Mouse (Mus musculus): ENCODE measurements around the gene Usp35. TPM values are rescaled to one million over a fixed set of nuclear protein-coding genes. Genes with fewer than 3 reads are reported as not detected.

Usp35 gene
- 5.0 and 5.4 TPM in 2 replicates for polyA plus RNA-seq (2011; ENCODE audit: insufficient read length, low read depth, missing spikeins)

DNA sequence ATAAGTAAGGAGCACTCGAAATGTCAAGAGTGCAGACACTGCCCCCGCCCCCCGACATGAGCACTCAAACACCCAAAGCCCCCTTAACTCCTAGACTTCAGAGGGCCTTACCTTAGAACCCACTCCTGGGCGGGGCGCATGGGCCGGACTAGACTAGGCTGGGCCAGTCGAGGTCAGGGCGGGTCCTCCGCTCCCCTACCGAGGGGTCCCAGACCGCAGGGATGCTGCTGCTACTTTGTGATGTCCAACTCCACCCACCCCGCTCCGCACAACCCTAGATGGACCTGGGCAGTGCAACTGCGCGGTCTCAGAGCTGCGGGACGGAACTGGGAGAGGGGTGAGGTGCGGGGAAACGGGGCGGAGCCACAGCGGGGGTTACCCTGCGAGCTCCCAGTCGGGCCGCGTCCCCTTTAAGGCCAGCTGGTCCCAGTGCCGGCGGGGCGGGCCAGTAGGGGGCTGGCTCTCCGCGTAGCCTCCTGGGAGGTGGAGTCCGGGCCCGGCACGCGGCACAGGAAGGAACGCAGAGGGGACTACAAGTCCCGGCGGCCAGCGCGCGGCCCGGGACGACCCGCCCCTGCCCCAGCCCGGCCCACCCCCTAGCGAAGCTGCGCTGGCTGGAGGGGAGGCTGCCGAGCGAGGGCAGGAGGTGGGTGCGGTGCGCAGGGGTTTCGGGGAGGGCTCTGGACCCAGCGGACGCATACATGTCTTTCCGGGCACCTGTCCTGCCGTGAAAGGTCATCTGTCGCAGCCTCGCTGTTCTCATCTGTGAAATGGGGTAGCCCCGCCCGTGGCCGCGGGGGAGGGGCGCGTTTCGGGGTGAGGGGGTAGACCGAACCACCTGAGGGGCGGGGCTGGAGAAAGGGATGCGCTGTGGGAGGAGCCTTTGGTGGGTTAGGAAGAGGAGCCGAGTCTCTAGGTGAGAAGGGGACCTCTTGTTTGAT is at the start of gene Usp35, which contains the start of gene Kctd21:
TSS of gene Usp35 (minus strand) at position 295 of the 941 bp plus-strand sequence.
TSS of gene Kctd21 (plus strand) at position 602 of the 941 bp plus-strand sequence.
- TF ChIP-seq POLR2A (IDR thresholded peaks at IDR 0.05; ENCODE audit: low read depth, low read length): peak; percentile 61
- no peak for TF ChIP-seq CTCF (IDR thresholded peaks at IDR 0.05; ENCODE audit: borderline replicate concordance, insufficient read depth, low read length)
- Histone ChIP-seq H3K4me1 (ENCODE audit: control insufficient read depth, insufficient read depth, low read length) (no peaks in the 10 kb centered on the region), H3K27ac (ENCODE audit: insufficient read depth, low read length) (no peak within 1 kb of the TSS)

DNA sequence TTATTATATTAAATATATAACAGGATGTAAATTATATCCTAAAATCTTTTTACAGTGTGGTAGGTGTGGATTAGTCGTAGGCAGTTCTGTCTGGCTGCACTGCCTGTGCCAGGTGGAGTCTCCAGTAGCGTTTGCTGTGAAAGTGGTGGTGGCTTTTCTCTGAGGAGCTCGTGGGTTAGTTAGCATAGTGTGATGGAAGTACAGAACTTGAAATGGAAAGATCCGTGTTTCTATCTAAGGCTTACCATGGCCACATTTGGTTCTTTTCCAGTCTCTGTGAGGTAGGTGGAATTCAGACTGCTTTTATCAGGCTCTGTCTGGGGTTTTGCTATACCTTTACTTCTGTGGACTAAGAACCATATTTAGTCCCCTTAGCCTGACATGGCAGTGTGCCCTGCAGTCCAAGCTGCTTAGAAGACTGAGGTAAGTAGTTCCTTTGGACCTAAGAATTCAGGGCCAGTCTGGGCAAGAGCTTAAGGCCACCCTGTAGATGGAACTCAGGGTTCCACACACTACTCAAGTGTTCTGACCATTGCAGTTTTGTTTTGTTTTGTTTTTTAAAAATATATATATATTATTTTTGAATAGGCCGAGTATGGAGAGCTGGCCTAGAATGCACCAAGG is 48.8 kb upstream of the Usp35 start:
- no peaks in the 10 kb centered on the region for H3K4me1 ChIP-seq (ENCODE audit: control insufficient read depth, insufficient read depth, low read length)
- TF ChIP-seq CTCF (IDR thresholded peaks at IDR 0.05; ENCODE audit: borderline replicate concordance, insufficient read depth, low read length): no peak
- no peak for TF ChIP-seq POLR2A (IDR thresholded peaks at IDR 0.05; ENCODE audit: low read depth, low read length)
- no peak overlapping the region for H3K27ac ChIP-seq (ENCODE audit: insufficient read depth, low read length)
- no peak overlapping the region for H3K4me3 ChIP-seq (ENCODE audit: insufficient read depth, low read length)

More for the DNA sequence above, at the start of gene Usp35, which contains the start of gene Kctd21:
- peak within 1 kb of the TSS; percentile 83 for H3K4me3 ChIP-seq (ENCODE audit: insufficient read depth, low read length)

DNA sequence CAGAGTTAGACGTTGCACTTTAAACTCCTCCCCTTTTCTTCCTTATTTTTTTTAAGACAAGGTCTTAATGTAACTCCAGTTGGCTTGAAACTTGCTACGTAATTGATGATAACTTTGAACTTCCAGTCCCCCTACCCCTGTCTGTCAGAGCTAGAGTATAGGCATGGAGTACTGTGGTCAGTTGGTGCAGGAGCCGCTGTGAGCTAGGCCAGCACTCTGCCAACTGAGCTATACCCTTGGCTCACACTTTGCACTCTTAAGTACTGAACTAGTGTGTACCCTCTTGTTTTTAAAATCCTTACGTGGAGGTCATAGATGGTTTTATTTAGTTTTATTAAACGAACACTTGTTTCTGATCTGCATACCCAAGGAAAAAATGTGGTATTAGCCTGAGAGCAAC is 47.5 kb upstream of the Usp35 start:
- no peak for TF ChIP-seq POLR2A (IDR thresholded peaks at IDR 0.05; ENCODE audit: low read depth, low read length)
- TF ChIP-seq CTCF (IDR thresholded peaks at IDR 0.05; ENCODE audit: borderline replicate concordance, insufficient read depth, low read length): no peak
- no peak overlapping the region for H3K4me3 ChIP-seq (ENCODE audit: insufficient read depth, low read length)
- no peak overlapping the region for H3K27ac ChIP-seq (ENCODE audit: insufficient read depth, low read length)
- H3K4me1 ChIP-seq (ENCODE audit: control insufficient read depth, insufficient read depth, low read length): no peaks in the 10 kb centered on the region

DNA sequence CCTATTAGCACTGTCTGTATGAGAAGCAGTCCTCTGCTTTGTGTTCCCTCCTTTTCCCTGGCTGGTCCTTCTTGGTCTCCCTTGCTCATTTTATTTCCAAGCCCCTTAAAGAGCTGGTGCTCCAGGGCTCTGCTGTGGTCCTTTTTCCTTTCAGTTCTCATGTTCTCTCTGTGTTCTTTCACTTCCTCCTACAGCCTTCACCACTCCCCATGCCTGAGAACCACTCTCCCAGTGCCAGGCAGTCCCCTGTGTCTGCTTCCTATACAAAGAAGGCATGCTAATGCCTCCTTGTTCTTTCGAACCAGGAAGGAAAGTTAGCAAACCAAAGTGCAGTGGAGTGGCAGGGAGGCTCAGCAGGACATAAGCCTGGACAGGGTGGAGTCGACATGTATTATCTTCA is 44.1 kb upstream of the Usp35 start:
- no peak overlapping the region for H3K27ac ChIP-seq (ENCODE audit: insufficient read depth, low read length)
- H3K4me3 ChIP-seq (ENCODE audit: insufficient read depth, low read length): no peak overlapping the region
- peaks cover 2% of the 10 kb centered on the region; the same call in 1 of the 2 replicates for H3K4me1 ChIP-seq (ENCODE audit: control insufficient read depth, insufficient read depth, low read length)
- TF ChIP-seq POLR2A (IDR thresholded peaks at IDR 0.05; ENCODE audit: low read depth, low read length) (no peak), CTCF (IDR thresholded peaks at IDR 0.05; ENCODE audit: borderline replicate concordance, insufficient read depth, low read length) (no peak)

DNA sequence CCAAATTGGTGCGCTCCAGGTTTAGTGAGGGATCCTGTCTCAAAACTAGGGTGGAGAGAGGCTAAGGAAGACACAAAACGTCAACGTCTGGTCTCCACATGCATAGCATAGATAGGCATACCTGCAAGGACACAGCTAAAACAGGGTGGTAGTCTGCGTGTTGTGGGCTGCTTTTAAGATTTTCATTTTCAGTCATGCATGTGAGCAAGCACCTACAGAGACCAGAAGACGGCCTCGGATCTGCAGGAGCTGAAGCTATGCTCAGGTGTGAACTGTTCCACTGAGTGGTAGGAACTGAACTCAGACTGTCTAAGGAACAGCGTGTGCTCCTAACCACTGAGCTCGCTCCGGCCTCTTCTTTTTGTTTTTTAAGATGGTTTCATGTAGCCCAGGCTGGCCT is 43.3 kb upstream of the Usp35 start:
- no peak overlapping the region for H3K27ac ChIP-seq (ENCODE audit: insufficient read depth, low read length)
- peaks cover 4% of the 10 kb centered on the region; the same call in 1 of the 2 replicates for H3K4me1 ChIP-seq (ENCODE audit: control insufficient read depth, insufficient read depth, low read length)
- no peak for TF ChIP-seq POLR2A (IDR thresholded peaks at IDR 0.05; ENCODE audit: low read depth, low read length)
- H3K4me3 ChIP-seq (ENCODE audit: insufficient read depth, low read length): no peak overlapping the region

DNA sequence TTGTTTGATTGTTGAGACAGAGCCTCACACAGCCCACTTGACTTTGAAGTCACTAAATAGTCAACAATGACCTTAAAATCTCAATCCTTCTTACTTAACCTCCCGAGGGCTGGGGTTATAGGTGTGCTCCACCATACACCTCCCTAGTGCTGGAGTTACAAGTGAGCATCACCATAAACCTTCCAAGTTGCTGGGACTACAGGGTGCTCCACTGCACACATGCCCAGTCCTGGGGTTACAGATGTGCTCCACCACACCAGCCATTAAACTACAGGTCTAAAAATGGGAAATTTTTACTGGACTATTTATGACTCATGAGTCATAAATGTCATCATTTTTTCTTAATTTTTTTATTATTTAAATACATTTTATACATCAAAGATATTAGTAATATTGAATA is 34.1 kb upstream of the Usp35 start:
- no peak overlapping the region for H3K27ac ChIP-seq (ENCODE audit: insufficient read depth, low read length)
- no peak overlapping the region for H3K4me3 ChIP-seq (ENCODE audit: insufficient read depth, low read length)
- H3K4me1 ChIP-seq (ENCODE audit: control insufficient read depth, insufficient read depth, low read length): peaks cover 2% of the 10 kb centered on the region; the same call in 1 of the 2 replicates
- TF ChIP-seq CTCF (IDR thresholded peaks at IDR 0.05; ENCODE audit: borderline replicate concordance, insufficient read depth, low read length): no peak
- TF ChIP-seq POLR2A (IDR thresholded peaks at IDR 0.05; ENCODE audit: low read depth, low read length): no peak

DNA sequence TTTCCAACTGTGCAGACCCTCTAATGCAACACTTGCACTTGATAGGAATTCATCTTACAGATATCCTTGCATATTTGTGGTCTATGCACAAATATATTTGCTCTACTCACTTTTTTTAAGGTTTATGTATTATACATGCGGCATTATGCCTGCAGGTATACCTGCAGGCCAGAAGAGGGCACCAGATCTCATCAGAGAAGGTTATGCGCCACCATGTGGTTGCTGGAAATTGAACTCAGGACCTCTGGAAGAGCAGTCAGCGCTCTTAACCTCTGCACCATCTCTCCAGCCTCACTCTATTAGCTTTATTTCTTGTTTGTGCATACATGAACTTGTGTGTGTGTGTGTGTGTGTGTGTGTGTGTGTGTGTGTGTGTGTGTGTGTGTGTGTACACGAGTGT is 29.6 kb upstream of the Usp35 start:
- TF ChIP-seq POLR2A (IDR thresholded peaks at IDR 0.05; ENCODE audit: low read depth, low read length) (no peak), CTCF (IDR thresholded peaks at IDR 0.05; ENCODE audit: borderline replicate concordance, insufficient read depth, low read length) (peak; percentile 54; the same call in 1 of the 2 replicates)
- H3K4me3 ChIP-seq (ENCODE audit: insufficient read depth, low read length): no peak overlapping the region
- H3K27ac ChIP-seq (ENCODE audit: insufficient read depth, low read length): no peak overlapping the region
- no peaks in the 10 kb centered on the region for H3K4me1 ChIP-seq (ENCODE audit: control insufficient read depth, insufficient read depth, low read length)

DNA sequence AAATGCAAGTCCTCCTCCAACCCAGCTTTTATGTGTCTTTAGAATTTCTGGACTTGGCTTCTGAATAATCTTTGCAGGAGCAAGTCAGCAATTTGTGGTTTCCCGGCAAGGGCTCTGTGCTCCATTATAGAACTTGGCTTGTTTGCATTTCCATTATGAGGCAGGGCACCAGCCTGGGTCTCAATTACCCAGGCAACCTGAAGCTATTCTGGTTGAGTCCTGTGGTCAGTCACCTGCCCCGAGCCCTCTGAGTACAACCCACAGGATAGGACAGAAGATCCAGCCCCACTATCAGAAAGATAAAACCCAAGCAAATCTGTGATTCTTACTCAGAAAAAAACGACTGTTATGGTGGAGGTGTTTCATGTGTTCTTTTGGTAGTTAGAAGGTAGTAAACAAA is 29.1 kb upstream of the Usp35 start:
- Histone ChIP-seq H3K27ac (ENCODE audit: insufficient read depth, low read length) (no peak overlapping the region), H3K4me3 (ENCODE audit: insufficient read depth, low read length) (no peak overlapping the region), H3K4me1 (ENCODE audit: control insufficient read depth, insufficient read depth, low read length) (no peaks in the 10 kb centered on the region)
- TF ChIP-seq POLR2A (IDR thresholded peaks at IDR 0.05; ENCODE audit: low read depth, low read length) (no peak), CTCF (IDR thresholded peaks at IDR 0.05; ENCODE audit: borderline replicate concordance, insufficient read depth, low read length) (no peak)

DNA sequence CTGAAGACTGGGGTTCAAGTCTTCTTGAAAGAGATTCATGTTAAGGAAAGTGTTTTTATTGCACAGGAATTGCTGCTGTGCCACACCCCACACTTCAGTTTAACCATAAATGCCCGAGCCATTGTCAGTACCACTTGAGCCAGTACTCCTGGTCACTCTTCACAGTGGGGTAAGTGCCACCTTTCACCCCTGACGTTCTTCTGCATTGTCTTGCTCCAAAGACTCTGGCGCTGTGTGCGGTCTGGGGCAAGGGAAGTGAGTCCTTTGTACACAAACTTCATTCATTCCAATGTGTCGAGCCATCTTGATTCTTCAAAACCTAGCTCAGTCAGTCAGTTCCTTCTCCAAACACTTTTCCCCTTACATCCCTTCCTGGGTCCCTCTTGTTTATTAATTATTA is 28.3 kb upstream of the Usp35 start:
- Histone ChIP-seq H3K4me3 (ENCODE audit: insufficient read depth, low read length) (no peak overlapping the region), H3K27ac (ENCODE audit: insufficient read depth, low read length) (no peak overlapping the region), H3K4me1 (ENCODE audit: control insufficient read depth, insufficient read depth, low read length) (no peaks in the 10 kb centered on the region)
- TF ChIP-seq CTCF (IDR thresholded peaks at IDR 0.05; ENCODE audit: borderline replicate concordance, insufficient read depth, low read length) (no peak), POLR2A (IDR thresholded peaks at IDR 0.05; ENCODE audit: low read depth, low read length) (no peak)

DNA sequence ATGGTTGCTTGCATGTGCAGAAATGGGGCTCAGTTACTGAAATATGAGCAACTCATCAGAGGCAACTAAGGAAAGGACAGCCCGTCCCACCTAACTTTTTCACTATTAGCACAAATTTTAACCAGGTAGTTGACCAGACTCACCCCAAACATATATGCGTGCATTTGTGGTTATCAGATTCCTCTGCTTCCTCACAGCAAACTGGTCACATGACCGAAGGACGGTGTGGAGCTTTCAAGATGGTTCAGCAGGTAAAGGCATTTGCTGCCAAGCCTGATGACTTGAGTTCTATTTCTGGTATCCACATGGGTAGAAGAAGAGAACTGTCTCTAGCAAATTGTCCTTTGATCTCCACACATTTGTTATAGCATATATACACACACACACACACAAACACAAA is 26.5 kb upstream of the Usp35 start:
- TF ChIP-seq POLR2A (IDR thresholded peaks at IDR 0.05; ENCODE audit: low read depth, low read length) (no peak), CTCF (IDR thresholded peaks at IDR 0.05; ENCODE audit: borderline replicate concordance, insufficient read depth, low read length) (no peak)
- no peak overlapping the region for H3K27ac ChIP-seq (ENCODE audit: insufficient read depth, low read length)
- H3K4me1 ChIP-seq (ENCODE audit: control insufficient read depth, insufficient read depth, low read length): no peaks in the 10 kb centered on the region
- H3K4me3 ChIP-seq (ENCODE audit: insufficient read depth, low read length): no peak overlapping the region

All from embryonic fibroblast, embryonic 13.5 days (primary cell).